Mouse (Mus musculus): ENCODE results near the gene Hddc3.

DNA sequence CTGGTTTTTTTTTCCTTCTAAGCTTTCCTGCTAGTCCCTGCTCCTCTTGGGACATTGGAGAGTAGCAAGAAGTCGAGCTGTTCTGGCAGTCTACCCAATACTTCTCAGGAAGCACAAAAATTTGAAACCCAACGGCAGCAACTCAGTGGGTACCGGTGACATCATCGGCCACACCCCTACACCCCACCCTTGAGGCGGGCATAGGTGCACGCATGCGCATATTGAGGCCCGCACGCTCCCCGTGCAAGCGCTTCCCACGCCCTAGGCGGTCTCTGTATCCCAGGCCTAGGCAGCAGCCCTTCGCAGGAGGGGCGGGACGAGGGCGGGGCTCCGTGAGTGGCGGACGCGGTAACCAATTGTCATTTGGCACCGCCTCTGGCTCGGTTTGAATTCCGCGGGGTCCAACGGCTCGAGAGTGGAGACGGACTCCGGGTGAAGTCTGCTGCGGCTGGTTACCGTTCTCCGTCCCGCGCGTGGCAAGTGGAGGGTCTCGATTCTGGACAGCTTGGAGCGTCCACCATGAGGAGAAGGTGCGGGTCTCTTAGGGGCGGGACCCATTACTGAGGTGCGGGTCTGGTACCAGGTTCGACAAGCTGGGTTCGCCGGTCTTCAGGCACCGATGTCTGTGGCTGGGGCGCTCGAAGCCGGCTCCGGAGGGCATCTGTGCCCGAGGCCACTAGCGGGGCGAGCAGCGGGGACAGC, 48.7 kb upstream of the Hddc3 start, which contains the start of gene Prc1:
- no peak for TF ChIP-seq EP300 (IDR thresholded peaks at IDR 0.05; ENCODE audit: low read length)
- no peak for TF ChIP-seq KAT2A (IDR thresholded peaks at IDR 0.05; ENCODE audit: insufficient replicate concordance, low read length)
- no peak for TF ChIP-seq USF1 (IDR thresholded peaks at IDR 0.05; ENCODE audit: low read depth, low read length)
- no peak for TF ChIP-seq JUND (conservative IDR thresholded peaks at IDR 0.05; ENCODE audit: low read depth, low read length)
- TF ChIP-seq MYC (IDR thresholded peaks at IDR 0.05; ENCODE audit: low read depth, low read length) = peak; percentile 45; the same call in 1 of the 2 replicates
- peak; percentile 95 for TF ChIP-seq POLR2A (IDR thresholded peaks at IDR 0.05; ENCODE audit: low read depth, low read length)
- TF ChIP-seq CTCF (conservative IDR thresholded peaks at IDR 0.05 in 1 of 2, IDR thresholded peaks at IDR 0.05 in 1 of 2; ENCODE audit: low read depth in 2 of 2, low read length in 2 of 2) = no peak
- TF ChIP-seq MAFK (IDR thresholded peaks at IDR 0.05; ENCODE audit: insufficient replicate concordance, low read length) = no peak
- peak; percentile 83 for TF ChIP-seq NELFE (IDR thresholded peaks at IDR 0.05; ENCODE audit: low read depth, low read length)
- TF ChIP-seq SMC3 (IDR thresholded peaks at IDR 0.05; ENCODE audit: low read depth, low read length) = no peak
